Mouse (Mus musculus) right cerebral cortex, postnatal 36 days (tissue): ENCODE data around the gene Gas2.

ENCODE experiments used
- DNase-seq, 2 experiments: peaks; one replicate each; pipeline ENCODE4 v3.0.0; 2022; ENCODE audit warnings: low spot score in 2 of 2, mixed read lengths in 1 of 2

Gene Gas2

DNA sequence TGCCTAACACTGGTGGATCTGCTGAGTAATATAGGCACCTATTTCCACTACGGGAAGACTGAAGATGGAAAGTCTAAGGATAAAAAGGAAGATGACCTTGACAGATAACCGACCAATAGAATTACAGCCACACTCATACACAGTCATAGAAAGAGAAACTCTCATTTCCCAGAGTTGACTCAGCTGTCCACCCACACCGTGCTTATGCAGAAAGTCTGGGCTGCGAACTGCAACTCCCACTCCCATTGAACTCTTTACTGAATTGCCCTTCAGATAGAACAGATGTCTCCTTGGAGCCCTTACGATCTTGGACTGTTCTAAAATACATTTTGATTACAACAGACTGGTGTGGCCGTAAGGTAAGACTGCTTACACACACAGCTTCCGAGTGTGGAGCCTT, 102.9 kb downstream of the Gas2 start:
- DNase-seq = peak; percentile 34 to 52

- DNase-seq = no peak
Measured at GRCm38 (mm10) chr7:51967581-51967980, 105.8 kb downstream of the Gas2 start.

DNA sequence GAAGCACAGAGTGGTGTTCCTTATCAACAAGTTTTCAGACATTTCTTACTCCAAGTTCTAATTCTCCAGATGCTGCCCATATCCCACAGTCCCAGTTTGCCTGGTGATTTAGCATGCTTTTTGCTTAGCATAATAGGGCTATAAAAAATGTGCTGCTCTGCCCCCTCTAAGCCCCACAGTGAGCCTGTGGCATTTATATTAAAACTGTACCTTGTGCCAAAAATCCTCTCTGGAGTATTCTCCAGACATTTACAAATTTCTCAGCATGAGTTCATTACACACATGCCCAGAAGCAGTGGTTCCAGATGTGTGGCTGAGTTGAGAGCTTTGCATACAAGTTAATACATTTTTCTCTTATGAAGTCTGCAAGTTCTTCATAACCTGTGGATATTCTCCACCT, 107.6 kb downstream of the Gas2 start:
- no peak for DNase-seq

GRCm38 (mm10) chr7:51972252-51972855, 110.5 kb downstream of the Gas2 start:
- peak; percentile 20 to 32 for DNase-seq

GRCm38 (mm10) chr7:51973091-51973490, 111.3 kb downstream of the Gas2 start:
- no peak for DNase-seq

DNA sequence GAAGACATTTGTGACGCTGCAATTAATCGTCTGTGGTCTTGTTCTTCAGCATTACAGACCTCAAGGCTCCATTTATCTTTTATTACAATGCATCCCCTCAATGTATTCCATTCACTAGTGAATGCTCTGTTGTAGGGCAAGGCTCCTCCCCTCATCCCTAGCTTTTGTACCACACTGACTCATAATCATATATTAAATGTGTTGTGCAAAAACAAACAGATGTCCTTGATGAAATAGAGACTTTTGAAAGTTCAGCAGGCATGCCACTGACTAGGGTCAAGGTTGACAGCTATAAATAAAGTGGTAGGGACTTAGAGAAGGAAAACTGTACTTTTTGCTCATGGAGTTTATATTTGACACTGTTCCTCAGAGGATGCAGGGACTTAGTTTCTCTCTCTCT, 111.7 kb downstream of the Gas2 start:
- no peak for DNase-seq

GRCm38 (mm10) chr7:51975181-51975580, 113.4 kb downstream of the Gas2 start:
- no peak for DNase-seq

- DNase-seq = no peak
Measured at GRCm38 (mm10) chr7:51979271-51979670, 117.5 kb downstream of the Gas2 start.

DNA sequence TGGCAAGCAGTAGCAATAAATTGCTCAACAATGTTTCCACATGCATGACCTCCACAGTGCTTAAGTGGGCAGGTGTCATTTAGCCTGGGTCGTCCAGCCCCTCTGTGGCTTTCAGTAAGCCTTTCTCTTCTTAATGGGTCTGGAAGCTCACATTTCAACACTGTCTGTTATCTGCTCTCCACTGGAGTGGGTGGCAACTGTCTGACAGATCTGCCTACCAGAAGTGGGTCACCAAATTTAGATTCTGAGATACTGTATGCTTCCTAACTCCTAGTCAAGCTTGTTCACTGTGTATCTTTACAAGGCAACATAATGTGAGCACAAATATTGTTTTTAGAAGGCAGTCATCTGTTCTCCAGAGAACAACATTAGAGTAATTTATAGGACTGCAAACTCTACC, 120.5 kb downstream of the Gas2 start:
- DNase-seq = peak in 1 of 2 experiments; percentile 58

- DNase-seq = no peak
Measured at GRCm38 (mm10) chr7:51985763-51986162, 123.9 kb downstream of the Gas2 start.

DNA sequence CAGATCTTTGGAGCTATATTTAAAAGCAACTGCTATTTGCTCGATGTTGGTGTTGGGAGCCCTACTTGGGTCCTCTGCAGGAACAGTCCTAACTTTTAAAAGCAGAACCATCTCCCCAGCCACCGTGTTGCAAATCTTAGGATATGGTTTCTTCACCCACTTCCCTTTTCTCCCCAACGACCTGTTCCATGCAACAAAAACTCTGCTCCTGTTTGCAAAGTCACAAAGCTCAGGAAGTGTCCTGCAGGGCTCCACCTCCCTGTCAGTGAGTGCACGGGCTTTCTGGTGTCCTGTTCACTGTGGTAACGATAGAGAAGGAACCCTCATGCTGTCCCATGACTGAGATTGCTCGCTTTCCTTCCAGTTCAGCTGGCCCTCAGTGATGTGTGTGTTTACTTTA, 125.1 kb downstream of the Gas2 start:
- no peak for DNase-seq

DNA sequence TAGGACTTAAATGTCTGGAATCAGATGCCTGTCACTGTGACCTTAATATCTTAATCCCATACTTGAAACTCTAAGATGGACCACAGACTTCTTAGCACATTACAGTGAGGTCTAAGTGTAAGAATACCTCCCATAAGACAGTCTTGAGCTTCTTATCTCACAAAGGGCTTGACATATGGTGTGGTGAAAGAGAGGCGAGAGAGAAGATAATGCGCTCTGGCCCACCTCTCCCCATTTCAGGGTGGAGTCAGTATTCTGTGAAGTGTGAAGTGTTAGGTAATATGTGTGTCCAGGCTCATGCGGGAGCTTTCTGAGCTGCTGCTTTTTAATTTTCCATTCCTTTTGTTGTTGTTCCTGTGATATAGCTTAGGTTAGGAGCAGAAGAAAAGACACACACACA, 129.2 kb downstream of the Gas2 start:
- no peak for DNase-seq

DNA sequence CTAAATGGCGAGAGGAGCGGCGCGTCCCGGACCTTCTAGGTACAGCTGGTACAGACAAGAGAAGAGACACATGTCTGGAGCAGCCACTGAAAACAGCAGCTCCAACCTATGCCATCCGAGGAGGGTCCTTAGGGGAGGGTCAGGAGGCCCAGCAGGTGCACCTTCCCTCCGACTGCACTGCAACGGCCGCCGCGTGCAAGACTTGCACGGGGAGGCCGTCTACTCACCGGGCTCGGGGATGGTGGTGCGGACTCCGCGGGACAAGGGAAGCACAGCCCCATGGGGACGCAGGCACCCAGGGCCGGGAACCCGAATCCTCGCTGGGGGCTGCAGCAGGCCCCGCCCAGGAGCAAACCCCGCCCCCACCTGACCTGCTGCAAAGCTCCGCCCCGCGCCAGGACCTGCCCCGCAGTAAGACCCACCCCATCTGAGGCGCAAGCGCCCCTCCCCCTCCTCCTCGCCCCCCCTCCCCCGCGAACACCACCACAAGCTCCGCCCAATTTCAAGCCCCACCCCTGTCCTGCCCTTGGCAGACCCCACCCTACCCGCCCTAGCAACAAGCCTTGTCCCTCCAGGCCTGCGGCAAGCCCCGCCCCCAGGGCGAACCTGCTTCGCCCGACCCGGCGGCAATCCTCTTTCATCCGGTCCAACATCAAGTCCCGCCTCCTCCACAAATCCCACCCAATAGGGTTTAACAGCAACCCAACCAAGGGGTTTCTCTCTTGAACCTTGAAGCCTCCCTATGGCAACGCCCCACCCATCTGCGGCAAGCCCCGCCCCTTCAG, 143.9 kb downstream of the Gas2 start, which contains the start of gene Svip:
Gene Svip (minus strand): TSS at position 508 of the 785 bp plus-strand sequence.
- peak; percentile 91 to 97 for DNase-seq

- DNase-seq = no peak
Measured at GRCm38 (mm10) chr7:52006296-52006630, 144.4 kb downstream of the Gas2 start.

- DNase-seq = no peak
Measured at GRCm38 (mm10) chr7:52007138-52007537, 145.3 kb downstream of the Gas2 start.

GRCm38 (mm10) chr7:52013457-52013856, 151.6 kb downstream of the Gas2 start:
- DNase-seq = no peak

DNA sequence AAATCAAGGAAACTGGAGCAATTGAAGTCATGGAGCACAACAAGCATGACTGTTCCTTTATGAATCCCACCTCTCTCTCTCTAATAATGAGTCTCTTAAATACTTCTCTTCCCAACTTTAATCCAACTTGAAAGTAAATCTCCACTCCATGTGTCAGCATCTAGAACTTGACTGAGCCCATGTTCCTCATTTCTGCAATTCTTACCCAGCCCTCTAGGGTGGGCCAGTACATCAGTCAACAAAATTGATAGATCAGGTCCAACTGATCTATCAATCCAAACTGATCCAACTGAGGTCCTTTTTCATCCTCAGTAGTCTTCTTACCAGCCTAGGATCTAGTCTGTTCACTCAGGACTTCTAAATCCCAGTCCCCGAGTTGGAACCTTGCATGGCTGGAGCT, 153.4 kb downstream of the Gas2 start:
- no peak for DNase-seq

GRCm38 (mm10) chr7:52015628-52016027, 153.8 kb downstream of the Gas2 start, which contains the start of gene 1700015G11Rik:
1700015G11Rik (minus strand) TSS chr7:52015728.
- no peak for DNase-seq

DNA sequence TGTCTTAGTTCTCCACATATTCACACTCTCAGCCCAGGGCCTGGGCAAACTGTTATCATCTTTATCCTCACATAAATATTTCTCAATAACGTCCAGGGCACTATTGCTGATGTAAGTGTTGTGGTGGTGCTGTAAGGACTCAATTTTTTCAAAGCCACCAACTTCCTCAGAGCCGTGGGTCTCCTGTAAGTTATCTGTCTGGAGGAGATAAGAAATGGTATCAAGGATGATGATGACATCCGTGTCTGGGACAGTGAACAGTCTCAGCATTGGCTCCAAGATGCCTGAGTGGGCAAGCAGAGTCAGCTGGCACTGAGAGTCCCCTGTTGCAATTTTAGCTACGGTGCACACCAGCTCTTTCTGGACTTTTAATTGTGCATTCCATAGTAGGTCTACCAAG, 160.2 kb downstream of the Gas2 start:
- no peak for DNase-seq

GRCm38 (mm10) chr7:52024050-52024626, 162.3 kb downstream of the Gas2 start:
- no peak for DNase-seq

- DNase-seq = no peak
Measured at GRCm38 (mm10) chr7:52037600-52038582, 176.1 kb downstream of the Gas2 start.
